Mouse (Mus musculus): Measurements from ENCODE around the gene Chrdl2. TPM values are rescaled to one million over a fixed set of nuclear protein-coding genes. Genes with fewer than 3 reads are reported as not detected.
"Not testable (repeated sequence)": the region's sequence is repeated elsewhere in the genome, so short reads cannot be mapped to it uniquely, and the experiment has no call there.

Chrdl2 gene
- polyA plus RNA-seq, 1 experiment from 2014 or later, result 0.23 TPM

GRCm38 (mm10) chr7:99972912-99973311 is 33.1 kb upstream of the Chrdl2 start:
- TF ChIP-seq CTCF (IDR thresholded peaks at IDR 0.05), result peak; percentile 23
- ChIA-PET POLR2A (interaction anchor here (0.8 kb wide), 1 partner anchor 148 kb away, joined by 4 read pairs; the partner anchor contains the start of gene Pold3), CTCF (interaction anchor here (2.0 kb wide), 1 partner anchor 46 kb away, joined by 4 read pairs; no protein-coding TSS in a partner anchor)
- in situ Hi-C loops (cut with MboI; ENCODE audit: low pct_unique_long_range_greater_than_20kb); ATAC-seq; H3K27me3 ChIP-seq; DNase-seq (ENCODE audit: low read depth, low spot score): not testable (repeated sequence)

- in situ Hi-C loops (cut with MboI; ENCODE audit: low pct_unique_long_range_greater_than_20kb), result no loop called here
- H3K27me3 ChIP-seq, result no peaks in the 10 kb centered on the region
- ATAC-seq (peak; percentile 47), DNase-seq (ENCODE audit: low read depth, low spot score) (no peak)
- POLR2A ChIA-PET, result interaction anchor here (0.7 kb wide), 1 partner anchor 31 kb away, joined by 3 read pairs; no protein-coding TSS in a partner anchor
- CTCF ChIA-PET, result interaction anchor here (1.1 to 2.0 kb wide), 2 partner anchors 46 to 47 kb away, joined by 3 to 4 read pairs; no protein-coding TSS in a partner anchor
- TF ChIP-seq CTCF (IDR thresholded peaks at IDR 0.05), result no peak
Measured at GRCm38 (mm10) chr7:99974208-99974970, 31.6 kb upstream of the Chrdl2 start.

GRCm38 (mm10) chr7:99975819-99976575 is 30.0 kb upstream of the Chrdl2 start:
- in situ Hi-C loops (cut with MboI; ENCODE audit: low pct_unique_long_range_greater_than_20kb), result loop anchor here (5.0 kb wide), 1 partner anchor 34 kb away; no protein-coding TSS in a partner anchor
- DNase-seq (ENCODE audit: low read depth, low spot score) (no peak), ATAC-seq (no peak)
- TF ChIP-seq CTCF (IDR thresholded peaks at IDR 0.05), result no peak
- CTCF ChIA-PET, result interaction anchor here (1.3 to 1.8 kb wide), 3 partner anchors 9 to 21 kb away, joined by 4 to 5 read pairs (median 4); no protein-coding TSS in a partner anchor
- POLR2A ChIA-PET, result no interaction called here
- H3K27me3 ChIP-seq, result no peaks in the 10 kb centered on the region

GRCm38 (mm10) chr7:99978041-99978440 is 27.9 kb upstream of the Chrdl2 start:
- DNase-seq (ENCODE audit: low read depth, low spot score) (no peak), ATAC-seq (no peak)
- POLR2A ChIA-PET, result no interaction called here
- no peaks in the 10 kb centered on the region for H3K27me3 ChIP-seq
- CTCF ChIA-PET, result no interaction called here
- no peak for TF ChIP-seq CTCF (IDR thresholded peaks at IDR 0.05)
- in situ Hi-C loops (cut with MboI; ENCODE audit: low pct_unique_long_range_greater_than_20kb), result loop anchor here (5.0 kb wide), 1 partner anchor 36 kb away; no protein-coding TSS in a partner anchor

GRCm38 (mm10) chr7:99979081-99979480 is 26.9 kb upstream of the Chrdl2 start:
- peaks cover 4% of the 10 kb centered on the region for H3K27me3 ChIP-seq
- no peak for ATAC-seq
- ChIA-PET CTCF (interaction anchor here (1.0 to 2.7 kb wide), 3 partner anchors 10 to 103 kb away, joined by 3 to 13 read pairs (median 3); no protein-coding TSS in a partner anchor), POLR2A (no interaction called here)
- DNase-seq (ENCODE audit: low read depth, low spot score), result no peak
- no peak for TF ChIP-seq CTCF (IDR thresholded peaks at IDR 0.05)
- in situ Hi-C loops (cut with MboI; ENCODE audit: low pct_unique_long_range_greater_than_20kb), result loop anchor here (5.0 kb wide), 1 partner anchor 37 kb away; no protein-coding TSS in a partner anchor

GRCm38 (mm10) chr7:99979546-99980131 is 26.3 kb upstream of the Chrdl2 start:
- DNase-seq (ENCODE audit: low read depth, low spot score), result no peak
- peak; percentile 41 for ATAC-seq
- ChIA-PET POLR2A (no interaction called here), CTCF (interaction anchor here (1.0 to 2.7 kb wide), 4 partner anchors 9 to 104 kb away, joined by 3 to 17 read pairs (median 8); no protein-coding TSS in a partner anchor)
- peaks cover 6% of the 10 kb centered on the region for H3K27me3 ChIP-seq
- in situ Hi-C loops (cut with MboI; ENCODE audit: low pct_unique_long_range_greater_than_20kb), result loop anchor here (5.0 to 10.0 kb wide), 2 partner anchors 37 to 55 kb away; no protein-coding TSS in a partner anchor
- TF ChIP-seq CTCF (IDR thresholded peaks at IDR 0.05), result no peak

GRCm38 (mm10) chr7:99980132-99980591 is 25.8 kb upstream of the Chrdl2 start, which contains the start of gene Rnf169:
Gene Rnf169, minus strand, starts transcription at chr7:99980448.
- ChIA-PET CTCF (interaction anchor here (0.6 to 3.0 kb wide), 6 partner anchors 9 to 58 kb away, joined by 3 to 18 read pairs (median 10); no protein-coding TSS in a partner anchor), POLR2A (interaction anchor here (1.3 kb wide), 1 partner anchor 45 kb away, joined by 6 read pairs; no protein-coding TSS in a partner anchor)
- TF ChIP-seq CTCF (IDR thresholded peaks at IDR 0.05), result no peak
- DNase-seq (ENCODE audit: low read depth, low spot score), result no peak
- peaks cover 7% of the 10 kb centered on the region for H3K27me3 ChIP-seq
- in situ Hi-C loops (cut with MboI; ENCODE audit: low pct_unique_long_range_greater_than_20kb), result loop anchor here (10.0 kb wide), 1 partner anchor 55 kb away; no protein-coding TSS in a partner anchor
- ATAC-seq, result peak; percentile 92

- peaks cover 14% of the 10 kb centered on the region for H3K27me3 ChIP-seq
- in situ Hi-C loops (cut with MboI; ENCODE audit: low pct_unique_long_range_greater_than_20kb), result loop anchor here (10.0 kb wide), 1 partner anchor 57 kb away; no protein-coding TSS in a partner anchor
- POLR2A ChIA-PET, result interaction anchor here (1.3 kb wide), 2 partner anchors 46 to 199 kb away, joined by 4 to 6 read pairs; no protein-coding TSS in a partner anchor
- ATAC-seq (peak; percentile 20), DNase-seq (ENCODE audit: low read depth, low spot score) (no peak)
- CTCF ChIA-PET, result interaction anchor here (0.7 to 3.0 kb wide), 9 partner anchors 8 to 78 kb away, joined by 3 to 18 read pairs (median 7); no protein-coding TSS in a partner anchor
- TF ChIP-seq CTCF (IDR thresholded peaks at IDR 0.05), result peak; percentile 67
Measured at GRCm38 (mm10) chr7:99981311-99981710, 24.7 kb upstream of the Chrdl2 start.
